Mouse (Mus musculus) bone marrow macrophage, adult 2 months (primary cell): ENCODE results near the gene Slc2a9.

ENCODE experiments used
- CTCF ChIP-seq: IDR thresholded peaks from 2 replicates; pipeline ENCODE4 v1.5.1; 2012; ENCODE audit warnings: low read depth, mild to moderate bottlenecking, low read length, moderate library complexity
- POLR2A ChIP-seq: IDR thresholded peaks from 2 replicates; pipeline ENCODE4 v1.6.1; 2012; ENCODE audit warnings: mild to moderate bottlenecking, low read depth, low read length, borderline replicate concordance

DNA sequence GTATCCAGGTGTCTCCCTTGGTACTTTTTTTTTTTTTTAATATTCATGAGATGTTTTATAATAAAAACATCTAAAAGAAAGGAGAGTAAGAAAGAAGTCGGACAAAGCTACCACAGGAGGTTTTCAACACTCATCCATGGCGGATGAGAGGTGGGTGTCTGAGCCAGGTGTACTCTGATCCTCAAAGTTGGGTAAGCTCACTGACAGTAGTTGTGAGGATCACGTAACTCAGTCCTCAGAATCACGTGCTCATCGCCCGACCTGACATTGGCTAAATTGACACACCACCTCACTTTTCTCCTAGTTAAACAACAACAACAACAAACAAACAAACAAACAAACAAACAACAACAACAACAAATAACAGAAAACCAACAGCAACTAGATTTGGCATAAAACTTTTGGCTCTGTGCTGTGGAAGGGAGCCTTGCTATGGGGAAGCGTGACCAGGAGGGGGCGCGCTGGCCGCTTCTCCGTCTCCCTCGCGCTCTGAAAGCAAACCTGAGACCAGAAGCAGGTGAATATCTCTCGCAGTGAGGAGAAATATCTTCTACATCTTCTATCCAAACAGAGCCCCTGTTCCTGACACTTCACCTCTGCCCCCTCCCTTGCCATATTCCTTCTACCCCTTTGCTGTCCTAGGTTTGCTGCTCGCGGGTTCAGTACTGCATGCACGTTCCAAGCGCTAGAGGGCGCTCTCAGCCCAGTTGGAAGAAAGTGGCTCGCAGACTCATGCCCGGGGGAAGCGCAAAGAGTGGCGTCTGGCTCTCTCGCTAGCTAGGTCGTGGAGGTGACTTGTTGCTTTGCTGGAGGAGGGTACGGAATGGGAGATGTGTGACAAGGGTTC, 195.5 kb downstream of the Slc2a9 start:
- TF ChIP-seq CTCF (peak; percentile 100), POLR2A (no peak)
